Mouse (Mus musculus) megakaryocyte, embryonic 14.5 days (primary cell): Measurements from ENCODE around the gene Bms1.

ENCODE experiments used
- FLI1 ChIP-seq: IDR thresholded peaks from 2 replicates; pipeline ENCODE4 v1.6.1; 2012; ENCODE audit warnings: low read length, inconsistent platforms, mixed read lengths
- GATA1 ChIP-seq: IDR thresholded peaks from 3 replicates; pipeline ENCODE4 v1.6.1; 2012; ENCODE audit warnings: mixed read lengths, low read length, inconsistent platforms, borderline replicate concordance

- TF ChIP-seq GATA1 (no peak), FLI1 (no peak)
These were observed 35.9 kb upstream of the Bms1 start, which contains the start of gene Zfp248 for GRCm38 (mm10) chr6:118455042-118455631.
